Mouse (Mus musculus): ENCODE measurements around the gene Oxa1l.

The Oxa1l gene

GRCm38 (mm10) chr14:54409057-54409645 is 48.5 kb downstream of the Oxa1l start:
- DNase-seq (ENCODE audit: extremely low read depth, low read depth), result no peak

DNA sequence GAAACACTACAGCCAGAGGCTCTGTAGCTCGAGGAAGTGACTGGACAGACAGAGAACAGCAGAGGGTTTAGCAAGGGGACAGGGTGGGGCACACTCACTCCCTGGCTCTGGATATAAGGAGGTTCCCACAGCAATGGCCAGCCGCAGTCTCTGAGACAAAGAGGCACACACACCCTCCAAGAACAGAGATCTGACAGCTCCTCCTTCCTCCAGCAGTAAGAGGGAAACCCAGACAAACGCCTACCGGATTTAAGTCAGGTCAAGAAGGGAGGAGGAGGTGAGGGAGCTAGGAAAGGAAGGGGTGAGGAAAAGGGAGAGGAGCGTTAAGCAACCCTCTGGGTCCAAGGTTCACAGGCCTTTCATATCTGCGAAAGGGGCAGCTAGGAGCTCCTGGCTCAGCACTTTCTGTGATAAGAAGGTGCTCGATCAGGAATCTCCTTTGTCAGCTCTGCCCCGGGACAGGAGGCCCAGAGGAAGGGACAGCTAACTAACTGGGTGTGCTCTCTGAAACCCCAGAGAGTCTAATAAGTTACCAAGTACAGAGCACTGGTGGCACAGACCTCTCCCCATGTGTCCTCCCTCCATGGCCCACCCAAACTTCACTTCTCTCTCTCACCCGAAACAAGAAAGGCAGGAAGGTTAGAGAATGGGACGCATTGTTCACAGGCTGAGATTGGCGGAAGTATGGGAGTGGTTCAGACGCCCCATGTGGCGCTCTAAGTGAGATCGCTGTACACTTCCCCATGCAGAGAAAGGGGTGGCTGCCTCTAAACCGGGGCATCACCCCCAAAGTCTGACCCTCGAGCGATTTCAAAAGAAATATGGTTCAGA is 49.6 kb downstream of the Oxa1l start:
- DNase-seq (ENCODE audit: extremely low read depth, low read depth), result no peak

- no peak for DNase-seq (ENCODE audit: extremely low read depth, low read depth)
Observed at GRCm38 (mm10) chr14:54412000-54412576, 51.5 kb downstream of the Oxa1l start.

GRCm38 (mm10) chr14:54412629-54413170 is 52.1 kb downstream of the Oxa1l start:
- DNase-seq (ENCODE audit: extremely low read depth, low read depth), result no peak

DNA sequence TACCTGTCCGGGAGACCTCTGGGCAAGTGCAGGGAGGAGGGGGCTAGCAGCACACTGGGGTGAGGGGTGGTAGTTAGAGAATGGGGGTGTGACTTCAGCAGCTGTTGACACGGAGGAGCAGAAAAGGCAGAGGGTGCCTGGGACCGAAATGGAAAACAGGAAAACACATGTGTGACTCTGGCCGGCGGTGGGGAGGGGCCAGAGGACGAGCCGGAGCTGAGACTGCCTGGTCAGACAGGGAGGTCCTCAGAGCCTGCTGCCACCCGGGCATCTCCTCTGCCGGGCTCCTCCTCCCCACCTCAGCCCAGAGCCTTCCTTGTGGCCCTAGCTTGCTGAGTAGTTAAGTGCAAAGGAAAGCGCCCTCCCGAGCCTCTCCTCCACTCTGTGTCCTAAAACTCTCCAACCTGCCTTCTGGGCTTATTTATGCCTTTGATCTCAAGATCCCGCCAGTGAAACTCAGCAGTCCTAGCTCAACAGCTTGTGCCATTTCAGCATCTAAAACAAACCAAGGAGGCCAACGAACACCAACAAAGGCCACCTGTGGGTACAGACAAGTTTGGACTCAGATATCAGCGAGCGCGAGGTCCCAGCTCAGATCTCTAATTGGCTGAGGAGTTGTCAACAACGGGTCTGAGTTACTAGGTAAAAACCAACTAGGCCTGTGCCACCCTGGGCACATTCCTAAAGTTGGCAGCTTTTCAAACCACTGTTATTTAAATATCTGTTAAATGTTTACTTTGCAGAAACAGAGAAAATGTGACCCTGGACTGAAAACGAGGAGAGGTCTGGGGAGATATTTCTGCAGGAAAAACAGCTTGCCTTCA is 53.5 kb downstream of the Oxa1l start:
- DNase-seq (ENCODE audit: extremely low read depth, low read depth), result no peak

GRCm38 (mm10) chr14:54415241-54416020 is 54.8 kb downstream of the Oxa1l start:
- no peak for DNase-seq (ENCODE audit: extremely low read depth, low read depth)

- DNase-seq (ENCODE audit: extremely low read depth, low read depth), result no peak
Observed at GRCm38 (mm10) chr14:54416229-54416775, 55.7 kb downstream of the Oxa1l start.

- DNase-seq (ENCODE audit: extremely low read depth, low read depth), result peak; percentile 46
Observed at GRCm38 (mm10) chr14:54416830-54417229, 56.2 kb downstream of the Oxa1l start.

DNA sequence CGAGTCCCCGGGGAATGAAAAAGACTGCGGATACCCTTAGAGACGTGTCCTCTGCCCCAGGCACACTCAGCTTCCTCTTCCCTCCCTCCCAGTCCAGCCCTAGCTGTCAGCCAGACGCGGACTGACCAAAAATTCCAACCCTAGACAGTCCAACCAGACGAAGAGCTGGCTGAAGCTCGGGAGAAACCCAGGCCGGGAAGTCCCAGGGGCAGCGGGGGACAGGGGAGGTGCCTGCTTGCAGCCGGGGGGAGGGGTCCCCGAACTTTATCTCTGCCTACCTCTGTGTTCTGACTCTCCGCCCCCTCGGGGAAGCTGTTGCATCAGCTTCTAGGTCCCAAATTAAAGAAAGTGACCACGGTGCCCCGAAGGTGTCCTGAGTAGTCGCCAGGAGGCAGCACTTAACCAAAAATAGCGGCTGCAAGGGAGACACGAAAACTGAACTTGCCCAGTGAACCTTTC is 57.0 kb downstream of the Oxa1l start, which contains the start of gene Slc7a7:
Gene Slc7a7 (minus strand): TSS at position 158 of the 459 bp plus-strand sequence.
- DNase-seq (ENCODE audit: extremely low read depth, low read depth), result peak; percentile 88
